Mouse (Mus musculus): ENCODE results near the gene 4930548H24Rik.
"Not testable (repeated sequence)": the region's sequence is repeated elsewhere in the genome, so short reads cannot be mapped to it uniquely, and the experiment has no call there.

The 4930548H24Rik gene

GRCm38 (mm10) chr5:31485440-31485839 is at the start of gene 4930548H24Rik:
4930548H24Rik (plus strand) TSS chr5:31485740.
- no peak for DNase-seq

GRCm38 (mm10) chr5:31451336-31451735 is 34.2 kb upstream of the 4930548H24Rik start:
- peak; percentile 27 to 61 for DNase-seq

GRCm38 (mm10) chr5:31451878-31452561 is 33.5 kb upstream of the 4930548H24Rik start, which contains the start of gene Zfp512:
Zfp512 (plus strand) TSS chr5:31452431.
- peak; percentile 97 to 98 for DNase-seq

DNA sequence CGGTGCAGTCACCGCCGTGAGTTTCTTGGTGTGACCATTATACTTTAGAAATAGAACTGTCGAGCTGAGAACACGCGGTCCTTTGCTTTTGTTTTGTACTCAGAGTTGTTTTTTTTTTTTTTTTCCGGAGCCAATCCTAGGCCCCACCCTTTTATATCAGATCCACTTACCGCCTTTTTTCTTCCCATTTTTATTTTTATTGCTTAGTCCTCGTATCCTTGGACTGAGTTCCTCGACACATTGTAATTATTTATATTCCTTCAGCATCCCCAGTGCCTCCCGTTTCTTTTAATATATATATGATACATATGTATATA is 33.0 kb upstream of the 4930548H24Rik start:
- no peak for DNase-seq

GRCm38 (mm10) chr5:31452886-31453410 is 32.6 kb upstream of the 4930548H24Rik start:
- no peak for DNase-seq

DNA sequence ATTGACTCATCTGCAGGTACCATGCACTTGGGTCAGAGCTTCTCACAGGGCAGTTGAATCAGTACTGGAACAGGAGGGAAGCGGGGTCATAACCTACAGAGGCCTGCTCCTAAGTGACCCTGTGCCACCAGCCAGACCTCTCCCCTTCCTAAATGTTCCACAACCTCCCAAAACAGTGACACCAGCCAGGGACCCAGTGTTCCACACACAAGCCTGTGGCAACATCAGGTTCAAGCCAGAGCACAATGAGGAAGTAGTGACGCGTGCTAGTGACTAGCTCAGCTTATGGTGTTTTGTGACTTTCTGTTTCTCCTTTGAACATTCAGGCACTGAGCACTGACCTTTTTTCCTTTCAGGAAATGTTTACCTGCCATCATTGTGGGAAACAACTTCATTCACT is 17.7 kb upstream of the 4930548H24Rik start:
- peak in 1 of 2 experiments; percentile 11 for DNase-seq

DNA sequence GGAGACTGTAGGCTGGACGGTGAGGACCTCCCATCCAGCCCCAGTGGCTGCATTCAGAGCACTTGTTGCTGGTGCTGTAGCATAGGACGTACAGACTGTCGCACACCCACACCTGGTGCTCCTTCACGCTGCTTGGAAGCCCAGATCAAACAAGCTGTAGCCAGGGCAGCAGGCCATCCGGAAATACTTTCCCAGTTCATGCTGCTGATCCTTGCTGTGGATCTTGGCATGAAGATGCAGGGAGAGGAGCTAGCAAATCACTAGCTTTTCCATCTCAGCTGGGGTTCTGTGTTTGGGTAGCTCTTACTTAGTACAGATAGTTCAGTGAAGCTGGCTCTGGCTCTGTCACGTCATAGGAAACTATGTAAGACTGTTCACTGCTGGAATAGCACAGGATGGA is 15.8 kb upstream of the 4930548H24Rik start:
- DNase-seq: no peak

DNA sequence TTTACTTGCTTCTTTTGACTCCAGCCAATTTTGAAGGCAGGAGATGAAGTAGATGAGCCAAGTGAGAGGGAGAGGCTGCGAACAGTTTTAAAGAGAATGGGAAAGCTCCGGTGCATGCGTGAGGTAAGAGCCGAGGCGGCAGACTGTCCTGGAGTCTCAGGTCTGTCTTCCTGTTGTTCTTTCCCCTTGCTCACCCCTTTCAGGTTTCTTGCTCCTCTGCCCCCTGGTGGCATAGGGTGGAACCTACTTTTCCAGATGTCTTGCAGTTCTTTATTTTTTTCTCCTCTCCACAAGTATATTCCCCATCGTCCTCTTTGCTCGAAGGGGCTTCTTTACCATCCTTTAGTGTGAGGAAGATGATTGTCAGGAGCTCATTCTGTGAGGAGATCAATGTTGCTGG is 15.2 kb upstream of the 4930548H24Rik start:
- peak; percentile 31 to 51 for DNase-seq

- DNase-seq: no peak
Measured at GRCm38 (mm10) chr5:31480536-31480935, 5.0 kb upstream of the 4930548H24Rik start.

GRCm38 (mm10) chr5:31487889-31488288 is 2.3 kb downstream of the 4930548H24Rik start:
- no peak for DNase-seq

DNA sequence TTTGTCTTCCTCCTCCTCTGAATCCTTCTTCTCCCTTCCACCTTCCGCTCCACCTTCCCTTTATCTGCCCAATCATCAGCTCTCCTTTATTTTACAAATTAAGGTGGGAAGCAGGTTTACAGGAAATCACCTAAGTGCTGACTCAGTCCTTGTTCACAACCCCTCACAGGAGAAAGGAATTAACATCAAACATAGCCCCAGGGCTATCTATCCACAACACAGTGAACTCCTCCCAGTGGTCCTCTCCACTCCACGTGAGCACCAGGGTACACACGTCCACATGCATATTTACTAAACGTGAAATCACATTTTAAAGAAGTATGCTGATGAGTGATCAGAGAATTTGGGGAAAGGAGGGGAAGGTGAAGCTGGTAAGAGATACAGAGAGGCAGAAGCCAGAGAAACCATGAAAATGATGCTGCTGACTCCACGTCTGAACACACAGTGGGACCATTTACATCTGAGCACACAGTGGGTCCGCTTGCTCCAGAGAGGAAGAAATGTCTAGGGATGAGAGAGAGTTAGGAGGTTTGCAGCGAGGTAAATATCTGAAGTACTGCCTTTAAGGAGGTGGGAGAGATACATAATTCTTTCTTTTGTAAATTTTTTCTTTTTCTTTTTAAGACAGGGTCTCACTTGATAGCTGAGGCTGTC is 3.7 kb downstream of the 4930548H24Rik start:
- no peak for DNase-seq

GRCm38 (mm10) chr5:31492031-31492430 is 6.5 kb downstream of the 4930548H24Rik start:
- no peak for DNase-seq

DNA sequence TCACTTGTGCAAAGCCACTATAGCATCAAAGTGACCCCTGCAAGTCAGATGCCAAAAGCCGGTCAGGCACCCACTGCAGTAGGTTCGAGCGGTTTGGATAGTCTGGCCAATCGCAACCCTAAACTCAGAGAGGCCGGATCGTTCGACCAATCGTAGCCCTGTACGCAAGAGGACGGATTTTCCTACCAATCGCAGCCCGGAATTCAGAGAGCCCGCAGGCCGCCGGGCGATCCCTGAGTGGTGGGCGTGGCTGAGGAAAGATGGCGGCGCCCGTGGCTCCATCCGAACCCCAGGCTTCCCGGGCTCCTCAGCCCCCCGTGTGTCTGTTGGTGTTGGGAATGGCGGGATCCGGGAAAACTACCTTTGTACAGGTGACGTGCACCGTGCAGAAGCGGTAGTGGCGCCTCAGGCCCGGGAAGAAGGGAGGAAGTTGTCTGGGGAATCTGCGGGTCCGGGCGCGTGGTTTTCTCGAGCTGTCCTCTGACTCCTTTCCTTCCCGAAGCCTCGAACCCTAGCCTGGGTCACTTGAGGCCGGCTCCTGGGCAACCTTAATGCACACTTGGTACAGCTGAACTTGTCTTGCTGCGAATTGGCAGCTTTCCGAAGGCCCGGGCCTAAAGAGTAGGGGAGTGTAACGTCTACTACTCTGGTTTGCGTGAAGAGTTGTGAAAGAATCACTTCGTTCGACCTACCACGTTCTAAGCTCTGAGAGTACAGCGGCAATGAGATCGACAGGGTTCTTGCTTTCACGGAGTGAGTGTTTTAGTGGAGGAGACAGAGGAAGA is 9.2 kb downstream of the 4930548H24Rik start, which contains the start of gene Gpn1:
Gene Gpn1, plus strand, starts transcription at position 229 of the 785 bp plus-strand sequence.
- DNase-seq: peak; percentile 92

GRCm38 (mm10) chr5:31504843-31505242 is 19.3 kb downstream of the 4930548H24Rik start:
- DNase-seq: no peak

DNA sequence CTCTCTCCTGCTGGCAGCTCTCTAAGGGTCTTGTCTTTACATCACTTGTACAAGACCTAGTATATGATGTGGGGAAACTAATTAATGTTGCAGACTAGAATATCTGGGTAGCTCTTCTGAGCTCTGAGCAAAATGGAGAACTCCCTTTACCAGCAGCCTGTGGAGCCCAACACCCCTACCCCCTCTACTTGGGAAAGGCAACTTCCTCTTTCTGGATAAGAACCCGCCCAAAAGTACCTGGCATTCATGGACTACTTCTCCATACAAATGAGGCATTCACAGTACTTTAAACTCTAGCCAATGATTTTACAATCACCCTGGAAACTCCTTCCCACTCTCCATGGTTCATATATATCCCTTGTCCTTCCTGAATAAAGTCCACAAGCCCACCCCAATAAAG is 26.9 kb downstream of the 4930548H24Rik start:
- peak in 1 of 2 experiments; percentile 24 for DNase-seq

- no peak for DNase-seq
Measured at GRCm38 (mm10) chr5:31520556-31520955, 35.0 kb downstream of the 4930548H24Rik start.

DNA sequence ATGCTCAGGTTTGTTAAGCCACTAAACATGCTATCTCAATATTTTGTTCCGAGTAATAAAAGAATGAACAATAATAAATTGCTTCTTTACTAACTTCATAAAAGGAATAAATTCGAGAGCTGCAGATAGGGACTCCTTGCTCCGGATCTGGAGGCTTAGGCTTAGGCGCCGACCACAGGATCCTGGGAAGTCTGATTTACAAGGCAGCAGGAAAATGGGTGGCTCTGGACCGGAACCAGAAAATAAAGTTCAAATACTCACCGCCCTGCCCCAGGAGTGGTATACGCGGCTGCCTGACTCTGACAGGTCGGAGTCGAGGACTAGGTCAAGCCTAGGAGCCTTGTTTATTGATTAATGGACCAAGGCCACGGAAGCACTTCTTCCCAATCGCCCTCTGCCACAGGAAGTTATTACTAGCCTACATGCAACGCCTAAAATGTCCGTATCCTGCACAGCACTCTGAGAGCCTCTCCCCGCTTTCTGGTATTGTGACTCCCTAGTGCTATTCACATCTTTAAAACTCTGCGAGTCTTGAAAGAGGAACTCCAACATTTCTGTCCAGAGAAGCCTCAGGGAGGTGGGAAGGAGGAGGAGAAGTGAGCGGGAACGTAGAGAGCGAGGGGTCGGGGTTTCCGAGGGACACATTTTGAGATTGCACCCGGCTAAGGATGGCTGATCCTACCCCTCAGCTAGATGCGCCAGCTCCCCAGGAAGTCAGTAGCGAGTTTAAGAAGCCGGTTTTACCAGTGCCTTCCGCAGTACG is 41.0 kb downstream of the 4930548H24Rik start, which contains the start of gene Slc4a1ap:
Gene Slc4a1ap, plus strand, starts transcription at position 642 of the 763 bp plus-strand sequence.
- DNase-seq: peak; percentile 74 to 76

DNA sequence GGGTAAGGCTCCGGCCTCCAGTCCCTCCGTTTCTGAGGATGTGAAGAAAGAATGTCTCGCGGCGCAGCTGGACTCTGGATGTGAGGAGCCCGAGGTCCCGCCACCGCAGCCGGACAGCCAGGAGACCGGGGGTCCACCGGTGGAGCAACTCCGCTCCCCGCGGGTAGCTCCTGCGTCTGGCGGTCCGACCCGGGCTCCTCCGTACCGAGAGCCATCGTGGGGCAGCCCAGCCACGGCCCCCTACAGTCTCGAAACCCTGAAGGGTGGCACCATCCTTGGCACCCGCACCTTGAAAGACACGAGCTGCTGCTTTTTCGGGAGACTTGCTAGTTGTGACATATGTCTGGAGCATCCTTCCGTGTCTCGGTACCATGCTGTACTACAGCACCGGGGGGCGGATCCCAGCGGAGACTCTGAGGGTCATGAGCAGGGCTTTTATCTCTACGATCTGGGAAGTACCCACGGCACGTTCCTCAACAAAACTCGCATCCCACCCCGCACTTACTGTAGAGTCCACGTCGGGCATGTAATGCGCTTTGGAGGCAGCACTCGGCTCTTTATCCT is 41.7 kb downstream of the 4930548H24Rik start:
- DNase-seq: no peak

DNA sequence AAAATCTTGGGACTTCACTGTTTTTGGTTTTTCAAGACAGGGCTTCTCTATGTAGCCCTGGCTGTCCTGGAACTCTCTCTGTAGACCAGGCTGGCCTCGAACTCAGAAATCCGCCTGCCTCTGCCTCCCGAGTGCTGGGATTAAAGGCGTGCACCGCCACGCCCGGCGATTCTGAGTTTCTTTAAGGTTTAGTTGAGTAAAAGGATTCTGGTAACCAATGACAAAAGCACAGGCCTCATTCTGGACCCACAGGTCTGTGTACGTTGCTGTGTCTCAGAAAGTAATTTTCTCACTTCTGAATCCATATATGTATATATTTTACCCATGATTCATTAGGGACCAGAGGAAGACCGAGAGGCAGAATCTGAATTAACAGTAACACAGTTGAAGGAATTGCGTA is 42.2 kb downstream of the 4930548H24Rik start, which contains the start of gene Supt7l:
Gene Supt7l, minus strand, starts transcription at position 101 of the 400 bp plus-strand sequence.
- DNase-seq: not testable (repeated sequence)

DNA sequence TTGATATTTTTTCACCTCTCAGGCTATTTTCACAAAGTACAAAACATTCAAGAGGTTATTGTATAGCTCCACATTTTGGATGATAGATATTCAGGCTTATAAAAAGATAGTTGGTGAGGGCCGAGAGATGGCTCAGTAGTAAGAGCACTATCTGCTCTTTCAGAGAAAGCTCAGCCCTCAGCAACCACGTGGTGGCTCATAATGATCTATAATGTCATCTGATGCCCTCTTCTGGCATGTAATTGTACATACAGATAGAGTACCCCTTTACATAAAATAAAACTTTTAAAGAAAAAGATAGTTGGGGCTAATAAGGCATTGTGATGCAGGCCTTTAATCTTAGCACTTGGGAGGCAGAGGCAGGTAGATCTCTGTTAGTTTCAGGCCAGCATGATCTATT is 43.0 kb downstream of the 4930548H24Rik start:
- no peak for DNase-seq

- no peak for DNase-seq
Measured at GRCm38 (mm10) chr5:31535228-31535627, 49.7 kb downstream of the 4930548H24Rik start.

Measured in lung, adult 18-20 months (tissue).